Mouse (Mus musculus) hematopoietic stem cell, adult 5-6 weeks (primary cell): Measurements from ENCODE around the gene Kifc1. TPM values are rescaled to one million over a fixed set of nuclear protein-coding genes. Genes with fewer than 3 reads are reported as not detected.

Experiments
- ATAC-seq, 2 experiments: fragments of 125-278 bp in 1 of 2; replicated peaks in 1 of 2; 2 replicates each; pipeline ENCODE4 v1.8.0; 2016 to 2017; ENCODE audit warnings: inconsistent platforms in 2 of 2, mild to moderate bottlenecking in 2 of 2, moderate number of reproducible peaks in 2 of 2, low read depth in 1 of 2, moderate TSS enrichment in 1 of 2; ENCODE audit not compliant: low FRiP score in 2 of 2, poor library complexity in 2 of 2, severe bottlenecking in 2 of 2, insufficient read depth in 1 of 2, low TSS enrichment in 1 of 2
- total RNA-seq: library from RNA; stranded (forward); fragments of 172-1452, 232-1000 nt; gene quantifications from 2 replicates; pipeline ENCODE4 v1.2.3, GENCODE M21; 2017

The Kifc1 gene
- total RNA-seq, 1 experiment from 2014 or later: 37.6 TPM

DNA sequence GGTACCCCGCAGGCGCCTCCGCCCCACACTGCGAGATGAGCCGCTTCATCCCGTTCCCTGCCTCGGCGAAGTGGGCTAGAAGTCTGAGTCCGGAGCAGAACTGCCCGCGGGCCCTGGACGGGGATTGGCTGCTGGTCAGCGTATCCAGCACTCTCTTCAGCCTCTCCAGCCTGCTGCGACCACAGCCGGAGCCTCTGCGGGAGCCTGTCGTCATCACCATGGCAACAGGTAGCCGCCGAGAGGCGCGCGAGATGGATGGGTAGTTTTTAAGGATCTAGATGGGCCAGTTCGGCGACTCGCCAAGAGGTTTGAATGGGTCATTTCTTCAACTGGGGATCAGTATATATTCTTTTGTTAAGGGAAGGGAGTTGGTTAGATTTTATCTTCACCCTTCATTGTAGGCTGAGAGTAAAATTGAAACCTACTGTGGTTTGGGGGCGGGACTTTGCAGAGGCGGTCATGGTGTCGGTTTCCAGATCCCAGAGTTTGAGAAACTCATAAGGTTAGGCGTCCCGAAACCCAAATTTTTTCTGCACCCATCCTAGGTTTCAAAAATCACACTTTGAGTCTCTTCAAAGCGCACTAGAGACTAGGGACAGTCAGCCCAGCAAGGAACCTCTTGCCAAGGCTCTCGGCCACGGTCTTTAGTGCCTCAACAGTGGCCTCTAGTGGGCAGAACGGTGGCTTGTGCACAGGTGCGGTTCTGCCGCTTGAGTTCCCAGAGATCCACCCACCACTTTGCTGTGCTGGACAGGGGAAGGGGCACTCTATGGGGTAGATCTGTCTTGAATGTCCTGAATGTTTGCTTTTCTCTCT is 30.0 kb upstream of the Kifc1 start:
- peak; percentile 30 to 48; a peak in 1 of 4 replicates for ATAC-seq

DNA sequence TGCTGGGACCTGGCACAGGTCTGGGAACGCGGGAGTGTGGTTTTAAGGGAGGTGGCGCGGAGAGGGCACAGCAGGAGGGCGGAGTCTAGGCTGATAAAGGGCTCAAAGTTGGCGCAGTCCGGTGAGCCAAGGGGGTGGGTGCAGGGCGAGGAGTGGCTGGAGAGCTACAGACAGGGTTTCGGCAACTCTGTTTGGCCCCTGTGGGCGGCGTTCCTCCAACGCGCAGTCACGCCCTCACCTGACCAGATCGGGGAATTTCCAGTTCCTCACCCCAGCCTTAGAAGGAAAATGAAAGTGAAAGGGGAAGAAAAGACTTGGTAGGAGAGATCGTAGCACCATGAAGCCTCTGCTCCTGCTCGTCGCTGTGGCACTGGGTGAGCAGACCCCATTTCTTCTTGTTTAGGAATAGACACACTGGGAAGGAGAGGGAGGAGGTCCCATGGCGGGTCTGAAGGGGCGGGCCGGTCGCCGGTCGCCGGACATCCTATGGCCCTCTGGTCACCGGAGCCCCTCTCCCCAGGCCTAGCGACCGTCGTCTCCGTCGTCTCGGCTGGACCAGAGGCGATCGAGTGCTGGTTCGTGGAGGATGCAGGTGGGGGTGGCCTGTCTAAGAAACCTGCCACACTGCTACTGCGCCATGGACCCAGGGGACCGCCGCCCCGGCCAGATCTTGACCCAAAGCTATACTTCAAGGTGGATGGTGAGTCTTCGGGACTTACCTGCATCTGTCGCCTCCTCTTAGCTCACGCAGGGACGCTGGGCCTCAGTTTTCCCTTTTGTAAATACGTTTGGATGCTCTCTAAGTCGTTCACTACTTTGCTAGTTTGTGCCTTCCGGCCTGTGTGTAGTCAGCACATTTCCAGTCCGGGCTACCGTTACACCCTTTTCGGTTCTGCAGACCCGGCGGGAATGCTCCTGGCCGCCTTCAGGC is 29.2 kb upstream of the Kifc1 start:
- ATAC-seq: peak; percentile 61 to 70

DNA sequence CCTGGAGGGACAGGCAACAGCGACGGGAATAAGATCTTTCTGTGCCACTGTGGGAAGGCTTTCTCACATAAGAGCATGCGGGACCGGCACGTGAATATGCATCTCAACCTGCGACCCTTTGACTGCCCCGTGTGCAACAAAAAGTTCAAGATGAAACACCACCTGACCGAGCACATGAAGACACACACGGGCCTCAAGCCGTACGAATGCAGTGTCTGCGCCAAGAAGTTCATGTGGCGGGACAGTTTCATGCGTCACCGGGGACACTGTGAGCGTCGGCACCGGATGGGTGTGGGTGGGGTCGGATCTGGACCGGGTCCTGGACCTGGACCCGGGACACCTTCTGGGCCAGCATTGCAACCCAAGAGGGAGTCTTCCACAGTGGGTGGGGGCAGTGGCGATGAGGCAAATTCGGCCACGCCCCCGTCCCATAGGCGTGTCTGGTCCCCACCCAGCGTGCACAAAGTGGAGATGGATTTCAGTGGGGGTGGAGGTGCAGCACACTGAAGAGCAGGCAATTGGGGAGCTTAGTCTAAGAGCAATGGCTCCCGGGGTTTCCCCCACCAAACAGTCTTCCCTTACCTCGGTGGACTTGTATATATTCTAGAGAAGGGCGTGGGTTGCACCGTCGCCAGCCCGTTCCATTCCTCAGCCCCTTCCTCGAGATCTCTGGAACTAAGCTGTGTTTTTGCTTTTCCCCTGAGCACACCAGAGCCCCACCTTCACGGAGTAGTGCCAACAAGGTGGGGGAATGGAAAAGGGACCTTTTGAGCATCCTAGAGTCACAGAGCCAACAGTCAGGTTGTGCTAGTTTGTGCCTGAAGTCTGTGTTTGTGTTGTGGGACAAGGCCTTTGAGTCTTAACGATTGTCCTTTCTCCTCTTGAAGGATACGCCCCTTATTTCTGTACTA is 28.1 kb upstream of the Kifc1 start:
- ATAC-seq: no peak

DNA sequence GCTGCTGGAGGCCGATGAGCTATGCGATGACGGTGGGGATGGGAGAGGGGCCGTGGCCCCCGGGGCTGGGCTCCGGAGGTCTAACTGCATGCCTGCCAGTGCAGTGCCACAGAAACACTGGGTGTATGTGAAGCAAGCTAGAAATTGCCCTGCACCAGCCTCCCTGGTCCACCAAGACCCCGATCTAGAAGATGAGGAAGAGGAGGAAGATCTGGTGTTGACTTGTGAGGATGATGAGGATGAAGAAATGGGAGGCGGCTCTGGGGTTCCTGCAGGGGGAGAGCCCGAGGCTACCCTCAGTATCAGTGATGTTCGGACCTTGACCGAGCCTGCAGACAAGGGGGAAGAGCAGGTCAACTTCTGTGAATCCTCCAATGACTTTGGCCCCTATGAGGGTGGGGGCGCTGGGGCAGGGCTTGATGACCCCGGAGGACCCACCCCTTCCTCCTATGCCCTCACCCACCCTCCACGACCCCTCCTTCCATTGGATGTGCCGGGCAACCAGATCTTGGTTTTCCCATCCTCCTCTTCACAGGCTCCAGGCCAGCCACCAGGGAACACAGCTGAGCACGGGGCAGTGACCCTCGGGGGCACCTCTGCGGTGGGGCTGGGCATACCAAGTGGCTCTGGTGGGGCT is 27.3 kb upstream of the Kifc1 start:
- no peak for ATAC-seq

DNA sequence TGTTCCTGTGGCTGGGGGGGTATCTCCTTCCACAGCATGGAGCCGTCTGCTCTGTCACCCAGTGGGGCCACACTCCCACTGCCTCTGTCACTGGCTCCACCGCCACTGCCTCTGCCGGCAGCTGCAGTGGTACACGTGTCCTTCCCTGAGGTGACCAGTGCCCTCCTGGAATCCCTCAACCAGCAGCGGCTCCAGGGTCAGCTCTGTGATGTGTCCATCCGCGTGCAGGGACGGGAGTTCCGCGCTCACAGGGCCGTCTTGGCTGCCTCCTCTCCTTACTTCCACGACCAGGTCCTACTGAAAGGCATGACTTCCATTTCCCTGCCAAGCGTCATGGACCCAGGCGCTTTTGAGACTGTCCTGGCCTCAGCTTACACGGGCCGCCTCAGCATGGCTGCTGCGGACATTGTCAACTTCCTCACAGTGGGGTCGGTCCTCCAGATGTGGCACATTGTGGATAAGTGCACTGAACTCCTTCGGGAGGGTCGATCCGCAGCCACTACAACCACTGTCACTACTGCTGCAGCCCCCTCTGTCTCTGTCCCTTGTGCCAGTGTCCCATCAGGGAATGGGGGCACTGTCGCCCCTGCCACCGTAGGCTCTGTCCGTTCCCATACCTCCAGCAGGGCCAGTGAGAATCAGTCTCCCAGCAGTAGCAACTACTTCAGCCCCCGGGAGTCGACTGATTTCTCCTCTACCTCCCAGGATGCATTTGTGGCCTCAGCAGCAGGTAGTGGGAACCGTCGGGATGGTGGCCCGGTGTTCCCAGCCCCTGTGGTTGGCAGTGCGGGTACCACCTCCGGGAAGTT is 26.6 kb upstream of the Kifc1 start:
- no peak for ATAC-seq

- ATAC-seq: no peak
Measured at GRCm38 (mm10) chr17:33916294-33916693, 25.8 kb upstream of the Kifc1 start.

GRCm38 (mm10) chr17:33915671-33916250 is 25.3 kb upstream of the Kifc1 start, which contains the start of the genes Tapbp and Zbtb22:
Gene Tapbp, plus strand, starts transcription at chr17:33915899.
Gene Zbtb22, plus strand, starts transcription at chr17:33915904.
- ATAC-seq: peak; percentile 77 to 78

DNA sequence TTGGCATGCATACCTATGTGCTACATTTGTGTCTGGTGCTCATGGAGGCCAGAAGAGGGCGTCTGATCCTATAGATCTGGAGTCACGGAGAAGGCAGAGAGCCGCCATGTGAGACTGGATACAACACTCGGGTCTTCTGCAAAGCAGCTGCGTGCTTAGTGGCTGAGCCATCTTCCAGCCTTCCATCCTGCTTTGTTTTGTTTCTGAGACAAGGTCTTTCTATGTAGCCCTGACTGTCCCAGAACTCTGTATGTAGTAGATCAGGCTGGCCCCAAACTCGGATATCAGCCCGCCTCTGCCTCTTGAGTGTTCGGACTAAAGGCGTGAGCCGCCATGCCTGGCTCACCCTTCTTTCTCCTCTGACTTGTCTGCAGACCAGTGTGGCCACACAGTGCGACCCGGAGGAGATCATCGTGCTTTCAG is 24.5 kb upstream of the Kifc1 start:
- no peak for ATAC-seq

GRCm38 (mm10) chr17:33913905-33914304 is 23.4 kb upstream of the Kifc1 start:
- ATAC-seq: no peak

DNA sequence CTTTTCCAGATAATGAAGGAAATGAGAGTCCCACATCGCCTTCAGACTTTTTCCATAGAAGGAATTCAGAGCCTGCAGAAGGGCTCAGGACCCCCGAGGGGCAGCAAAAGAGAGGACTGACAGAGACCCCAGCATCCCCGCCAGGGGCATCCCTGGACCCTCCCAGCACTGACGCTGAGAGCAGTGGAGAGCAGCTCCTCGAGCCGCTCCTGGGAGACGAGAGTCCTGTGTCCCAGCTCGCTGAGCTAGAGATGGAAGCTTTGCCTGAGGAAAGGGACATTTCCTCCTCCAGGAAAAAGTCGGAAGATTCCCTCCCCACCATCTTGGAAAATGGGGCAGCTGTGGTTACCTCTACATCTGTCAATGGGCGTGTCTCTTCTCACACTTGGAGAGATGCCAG is 22.8 kb upstream of the Kifc1 start:
- ATAC-seq: no peak

DNA sequence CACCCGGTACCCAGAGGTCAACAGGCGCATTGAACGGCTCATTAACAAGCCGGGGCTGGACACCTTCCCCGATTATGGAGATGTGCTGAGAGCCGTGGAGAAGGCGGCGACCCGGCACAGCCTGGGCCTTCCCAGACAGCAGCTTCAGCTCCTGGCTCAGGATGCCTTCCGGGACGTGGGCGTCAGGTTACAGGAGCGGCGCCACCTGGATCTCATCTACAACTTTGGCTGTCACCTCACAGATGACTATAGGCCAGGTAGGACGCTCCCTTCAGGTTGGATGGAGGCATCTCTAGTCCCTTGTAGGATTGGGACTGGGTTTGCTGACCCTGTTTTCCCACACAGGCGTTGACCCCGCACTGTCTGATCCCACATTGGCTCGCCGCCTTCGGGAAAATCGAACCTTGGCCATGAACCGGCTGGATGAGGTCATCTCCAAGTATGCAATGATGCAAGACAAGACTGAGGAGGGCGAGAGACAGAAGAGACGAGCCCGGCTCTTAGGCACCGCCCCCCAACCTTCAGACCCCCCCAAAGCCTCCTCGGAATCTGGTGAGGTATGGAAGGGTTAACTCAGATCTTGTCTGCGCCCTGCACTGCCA is 21.5 kb upstream of the Kifc1 start:
- ATAC-seq: no peak

DNA sequence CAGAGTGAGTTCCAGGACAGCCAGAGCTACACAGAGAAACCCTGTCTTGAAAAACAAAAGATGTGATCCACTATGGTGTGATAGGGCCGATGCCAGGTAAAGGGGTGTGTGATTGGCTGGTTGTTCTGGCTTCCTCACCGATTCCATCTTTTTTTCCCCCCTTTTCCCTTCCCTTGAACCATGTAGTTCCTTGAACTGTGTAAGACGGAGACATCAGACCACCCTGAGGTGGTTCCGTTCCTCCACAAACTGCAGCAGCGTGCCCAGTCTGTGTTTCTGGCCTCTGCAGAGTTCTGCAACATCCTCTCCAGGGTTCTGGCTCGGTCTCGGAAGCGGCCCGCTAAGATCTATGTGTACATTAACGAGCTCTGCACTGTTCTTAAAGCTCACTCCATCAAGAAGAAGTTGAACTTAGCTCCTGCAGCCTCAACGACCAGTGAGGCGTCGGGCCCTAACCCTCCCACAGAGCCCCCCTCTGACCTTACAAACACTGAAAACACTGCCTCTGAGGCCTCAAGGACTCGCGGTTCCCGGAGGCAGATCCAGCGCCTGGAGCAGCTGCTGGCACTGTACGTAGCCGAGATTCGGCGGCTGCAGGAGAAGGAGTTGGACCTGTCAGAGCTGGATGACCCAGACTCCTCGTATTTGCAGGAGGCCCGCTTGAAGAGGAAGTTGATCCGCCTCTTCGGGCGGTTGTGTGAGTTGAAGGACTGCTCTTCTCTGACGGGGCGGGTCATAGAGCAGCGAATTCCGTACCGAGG is 20.8 kb upstream of the Kifc1 start:
- no peak for ATAC-seq

DNA sequence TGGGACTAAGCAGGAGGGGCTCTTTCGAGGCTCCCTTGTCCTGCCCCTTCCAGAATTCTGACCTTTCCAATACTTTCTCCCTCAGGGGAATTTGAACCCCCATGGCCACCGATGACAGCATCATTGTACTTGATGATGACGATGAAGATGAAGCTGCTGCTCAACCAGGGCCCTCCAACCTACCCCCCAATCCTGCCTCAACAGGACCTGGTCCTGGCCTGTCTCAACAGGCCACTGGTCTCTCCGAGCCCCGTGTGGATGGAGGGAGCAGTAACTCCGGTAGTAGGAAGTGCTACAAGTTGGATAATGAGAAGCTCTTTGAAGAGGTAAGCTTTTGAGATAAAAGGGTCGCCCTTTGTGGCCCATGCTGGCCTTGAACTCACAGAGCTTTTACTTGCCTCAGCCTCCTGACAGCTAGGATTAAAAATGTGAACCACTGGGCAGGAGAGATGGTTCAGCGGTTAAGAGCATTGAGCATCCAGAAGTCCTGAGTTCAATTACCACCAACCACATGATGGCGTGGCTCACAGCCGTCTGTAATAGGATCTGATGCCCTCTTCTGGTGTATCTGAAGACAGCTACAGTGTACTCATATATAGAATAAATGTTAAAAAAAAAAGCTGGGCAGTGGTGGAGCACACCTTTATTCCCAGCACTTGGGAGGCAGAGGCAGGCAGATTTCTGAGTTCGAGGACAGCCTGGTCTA is 20.0 kb upstream of the Kifc1 start:
- no peak for ATAC-seq

DNA sequence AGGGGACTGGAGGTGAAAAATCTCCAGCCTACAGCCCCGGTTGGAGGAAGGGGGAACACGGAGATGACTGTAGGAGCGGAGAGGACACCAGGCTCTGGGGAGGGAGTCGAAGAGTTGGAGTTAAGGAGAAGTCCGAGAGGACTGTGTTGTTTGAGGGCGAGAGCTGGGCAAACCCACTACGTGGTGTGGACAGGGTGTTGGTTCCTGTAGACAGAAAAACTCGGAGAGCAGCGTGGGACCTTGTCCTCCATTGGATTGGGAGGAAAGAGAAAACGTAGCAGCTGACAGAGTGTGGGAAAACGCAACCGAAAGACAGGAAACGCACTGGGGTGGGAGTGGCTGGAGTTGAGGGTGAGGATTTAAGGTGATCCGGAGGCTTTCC is 19.4 kb upstream of the Kifc1 start:
- peak; percentile 15; a peak in 1 of 4 replicates for ATAC-seq
